ENCODE assay signal across 20 mouse cellular contexts in the genomic region with DNA sequence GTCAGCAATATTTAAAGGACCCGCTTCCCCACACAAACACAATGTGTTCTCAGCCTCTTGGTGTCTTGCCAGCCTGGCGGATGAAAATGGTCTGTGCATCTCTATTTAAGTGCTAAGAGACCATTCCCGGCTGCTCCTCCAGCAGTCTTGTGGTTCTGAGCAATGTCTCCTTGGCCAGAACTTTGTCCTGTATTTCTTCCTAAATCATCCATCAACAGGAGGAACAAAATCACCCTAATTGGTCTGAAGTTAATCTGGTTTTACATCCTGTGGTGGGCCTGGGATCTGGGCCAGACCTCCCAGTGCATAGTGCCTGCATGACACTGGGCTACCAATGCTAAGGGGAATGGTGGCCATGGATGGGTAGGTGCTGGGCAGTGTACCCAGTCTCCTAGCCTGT.
DNase-seq lines count a peak whose midpoint lies in the region; ATAC-seq and TF ChIP-seq lines count a peak whose summit lies in the region.
"Had no signal": no experiment of that assay in that cellular context is flagged by ENCODE, and none has a peak within 500 bp of the region (broad histone marks: within the 10 kb centered on the region; RNA-seq: fewer than 3 reads in every experiment).

No protein-coding gene starts in this region.

- H3K9ac ChIP-seq in forebrain, postnatal 0 days = no peak overlapping the region
- H3K9ac ChIP-seq in forebrain, embryonic 11.5 days (ENCODE audit: low read length) = no peak overlapping the region
- H3K9ac ChIP-seq: forebrain, embryonic 15.5 days; heart, embryonic 12.5 days; limb, embryonic 13.5 days; liver, embryonic 14.5 days had no signal

- H3K9me3 ChIP-seq in forebrain, postnatal 0 days (ENCODE audit: low read length) = no peaks in the 10 kb centered on the region
- H3K9me3 ChIP-seq in forebrain, embryonic 11.5 days (ENCODE audit: control insufficient read depth, low read length) = no peaks in the 10 kb centered on the region
- H3K9me3 ChIP-seq: forebrain, embryonic 15.5 days; heart, embryonic 12.5 days had no signal

- DNase-seq in forebrain, postnatal 0 days = peak; percentile 39
- no peak for DNase-seq in forebrain, embryonic 11.5 days (ENCODE audit: low spot score)
- peak; percentile 28 for DNase-seq in left cerebral cortex, postnatal 4 days
- DNase-seq in left cerebral cortex, adult 8-10 months (ENCODE audit: low spot score in 2 of 2) = no peak
- peak; percentile 31 for DNase-seq in right cerebral cortex, postnatal 14 days
- no peak for DNase-seq in right cerebral cortex, adult 18-20 months
- peak; percentile 32 for DNase-seq in retina, embryonic 14.5 days (ENCODE audit: low spot score)
- no peak for DNase-seq in frontal cortex, adult 2 months (ENCODE audit: extremely low spot score in 1 of 2, low spot score in 1 of 2)
- DNase-seq: cerebellum, adult 9-11 months; embryo, embryonic 11 days; kidney, postnatal 25 days; layer of hippocampus, adult 9-11 months; thymus, postnatal 14 days had no signal

- ATAC-seq in forebrain, postnatal 0 days = no peak
- no peak for ATAC-seq in forebrain, embryonic 11.5 days (replicated peaks; ENCODE audit: low FRiP score)
- ATAC-seq: activated CD4-positive, CD25-positive, alpha-beta regulatory T cell, adult 4 months; forebrain, embryonic 15.5 days; inflammation-experienced regulatory T-cells, adult 6 months had no signal

- H3K36me3 ChIP-seq in forebrain, postnatal 0 days (ENCODE audit: insufficient read depth) = no peaks in the 10 kb centered on the region
- H3K36me3 ChIP-seq in forebrain, embryonic 11.5 days (ENCODE audit: control insufficient read depth, insufficient read depth, low read length) = no peaks in the 10 kb centered on the region
- H3K36me3 ChIP-seq: forebrain, embryonic 15.5 days; heart, embryonic 12.5 days; limb, embryonic 13.5 days had no signal

- intact Hi-C loops in left cerebral cortex, postnatal 4 days (cut with DNase I) = loop anchor here (5.0 to 10.0 kb wide), 3 partner anchors 75 to 735 kb away; partner anchors contain the start of gene Fstl4

- TF ChIP-seq CTCF in forebrain, postnatal 0 days (IDR thresholded peaks at IDR 0.05; ENCODE audit: low read depth) = no peak

- no peak overlapping the region for H3K4me2 ChIP-seq in forebrain, postnatal 0 days (ENCODE audit: low read depth)
- no peak overlapping the region for H3K4me2 ChIP-seq in forebrain, embryonic 11.5 days (ENCODE audit: low read depth, low read length, severe bottlenecking)
- H3K4me2 ChIP-seq: forebrain, embryonic 15.5 days; heart, embryonic 12.5 days; limb, embryonic 13.5 days had no signal

- H3K27ac ChIP-seq in forebrain, postnatal 0 days (ENCODE audit: low read depth, low read length) = no peak overlapping the region
- H3K27ac ChIP-seq in forebrain, embryonic 11.5 days (ENCODE audit: low read depth, low read length) = no peak overlapping the region
- H3K27ac ChIP-seq: forebrain, embryonic 15.5 days; limb, embryonic 13.5 days; liver, embryonic 14.5 days had no signal

- no peaks in the 10 kb centered on the region; the same call in 1 of the 2 replicates for H3K4me1 ChIP-seq in forebrain, postnatal 0 days (ENCODE audit: insufficient read depth)
- H3K4me1 ChIP-seq in forebrain, embryonic 11.5 days (replicated peaks; ENCODE audit: control insufficient read depth, insufficient read depth, low read length) = no peaks in the 10 kb centered on the region
- H3K4me1 ChIP-seq: limb, embryonic 13.5 days had no signal

- no peak overlapping the region for H3K4me3 ChIP-seq in forebrain, postnatal 0 days (ENCODE audit: low read depth, low read length)
- no peak overlapping the region for H3K4me3 ChIP-seq in forebrain, embryonic 11.5 days (ENCODE audit: low read depth, low read length)
- H3K4me3 ChIP-seq: forebrain, embryonic 15.5 days; heart, embryonic 12.5 days; limb, embryonic 13.5 days; megakaryocyte, embryonic 14.5 days had no signal

- no peaks in the 10 kb centered on the region for H3K27me3 ChIP-seq in forebrain, postnatal 0 days (ENCODE audit: insufficient read depth, low read length)
- H3K27me3 ChIP-seq in forebrain, embryonic 11.5 days (ENCODE audit: control insufficient read depth, insufficient read depth, low read length) = no peaks in the 10 kb centered on the region
- H3K27me3 ChIP-seq: forebrain, embryonic 15.5 days; heart, embryonic 12.5 days had no signal

- 33% methylated on average over 3 of the region's 3 CpGs for WGBS in forebrain, postnatal 0 days
- WGBS in forebrain, embryonic 11.5 days = 87% methylated on average over 3 of the region's 3 CpGs

Comparison
In these comparisons a context has a peak if more than half of its experiments do, and no peak if none do; other contexts are left out.
1. DNase-seq: peak in forebrain, postnatal 0 days (single experiment), left cerebral cortex, postnatal 4 days (single experiment), right cerebral cortex, postnatal 14 days (single experiment) and retina, embryonic 14.5 days (single experiment); none in forebrain, embryonic 11.5 days (single experiment), left cerebral cortex, adult 8-10 months (0 of 2), right cerebral cortex, adult 18-20 months (single experiment) and frontal cortex, adult 2 months (0 of 2).